8 mouse cellular contexts compared by ENCODE assay signal in the genomic region with DNA sequence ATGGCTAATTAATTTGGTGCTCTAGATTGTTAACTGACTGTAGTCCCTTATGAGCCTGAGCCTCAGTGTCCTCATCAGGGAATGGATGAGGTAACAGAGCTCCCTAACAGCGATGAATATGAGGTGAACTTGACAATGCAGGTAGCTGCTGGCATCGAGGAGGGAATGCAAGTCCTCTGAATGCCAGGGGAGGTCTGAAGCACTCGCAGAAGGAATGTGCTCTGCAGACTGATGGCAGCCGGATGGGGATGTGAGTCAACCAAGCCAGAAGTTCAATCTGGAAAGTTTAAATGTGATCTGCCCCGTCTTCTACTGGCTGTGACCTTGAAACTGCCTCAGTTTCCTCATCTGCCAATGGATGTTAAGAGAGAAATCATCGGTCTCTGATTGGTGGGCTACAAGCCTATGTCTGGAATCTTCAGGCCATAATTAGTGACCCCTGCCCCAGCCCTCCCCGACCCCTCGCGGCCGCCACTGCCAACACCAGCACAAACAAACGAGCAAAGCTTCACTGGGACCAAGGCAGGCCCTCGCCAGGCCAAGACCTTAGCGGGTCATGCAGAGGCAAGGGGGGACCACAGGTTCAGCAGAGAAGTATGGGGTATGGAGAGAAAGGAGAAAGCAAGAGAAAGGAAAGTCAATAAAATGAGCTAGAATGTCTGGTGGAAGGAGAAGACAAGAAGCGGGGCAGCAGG. TPM values are rescaled to one million over a fixed set of nuclear protein-coding genes. Genes with fewer than 3 reads are reported as not detected.
DNase-seq lines count a peak whose midpoint lies in the region; ATAC-seq lines count a peak whose summit lies in the region.

No protein-coding gene starts in this region.

- H3K36me3 ChIP-seq in embryonic facial prominence, embryonic 14.5 days (ENCODE audit: control insufficient read depth, insufficient read depth, low read length) = peaks cover 21% of the 10 kb centered on the region; the same call in 1 of the 2 replicates
- no peaks in the 10 kb centered on the region for H3K36me3 ChIP-seq in intestine, embryonic 16.5 days (ENCODE audit: control insufficient read depth, insufficient read depth, low read length)
- peaks cover 24% of the 10 kb centered on the region for H3K36me3 ChIP-seq in midbrain, embryonic 10.5 days

- H3K9me3 ChIP-seq in embryonic facial prominence, embryonic 14.5 days (ENCODE audit: control insufficient read depth, low read length) = no peaks in the 10 kb centered on the region
- no peaks in the 10 kb centered on the region for H3K9me3 ChIP-seq in intestine, embryonic 16.5 days (ENCODE audit: control insufficient read depth, low read length)
- no peaks in the 10 kb centered on the region for H3K9me3 ChIP-seq in midbrain, embryonic 10.5 days (replicated peaks)

- peak; percentile 54 for DNase-seq in retina, embryonic 14.5 days (ENCODE audit: low spot score)
- DNase-seq in retina, postnatal 1 day = no peak
- peak; percentile 45 for DNase-seq in embryonic facial prominence, embryonic 14.5 days (ENCODE audit: low spot score)
- peak; percentile 54 for DNase-seq in midbrain, embryonic 10.5 days (ENCODE audit: low spot score)
- DNase-seq in T-cell, adult 2 months (ENCODE audit: low spot score) = no peak
- no peak for DNase-seq in left cerebral cortex, postnatal 25 days (ENCODE audit: low spot score in 2 of 2)
- no peak for DNase-seq in frontal cortex, postnatal 36 days (ENCODE audit: low spot score in 2 of 2)

- H3K27me3 ChIP-seq in embryonic facial prominence, embryonic 14.5 days (replicated peaks; ENCODE audit: control insufficient read depth, insufficient read depth, low read length) = no peaks in the 10 kb centered on the region
- no peaks in the 10 kb centered on the region for H3K27me3 ChIP-seq in intestine, embryonic 16.5 days (replicated peaks; ENCODE audit: control insufficient read depth, insufficient read depth, low read length)
- 0 out of 2 replicates have a peak, but pooled peaks cover 5% of the 10 kb centered on the region for H3K27me3 ChIP-seq in midbrain, embryonic 10.5 days (ENCODE audit: low read depth, poor library complexity, severe bottlenecking)

- peaks cover 18% of the 10 kb centered on the region for H3K4me1 ChIP-seq in embryonic facial prominence, embryonic 14.5 days (ENCODE audit: control insufficient read depth, insufficient read depth, low read length)
- H3K4me1 ChIP-seq in intestine, embryonic 16.5 days (ENCODE audit: control insufficient read depth, insufficient read depth, low read length) = peaks cover 13% of the 10 kb centered on the region
- H3K4me1 ChIP-seq in midbrain, embryonic 10.5 days = peaks cover 35% of the 10 kb centered on the region

- peak overlapping the region; percentile 90 for H3K4me2 ChIP-seq in embryonic facial prominence, embryonic 14.5 days (ENCODE audit: low read depth, low read length)
- peak overlapping the region; percentile 94 for H3K4me2 ChIP-seq in intestine, embryonic 16.5 days (ENCODE audit: low read depth, low read length)

- H3K27ac ChIP-seq in embryonic facial prominence, embryonic 14.5 days (replicated peaks; ENCODE audit: low read depth, low read length) = peak overlapping the region; percentile 84
- H3K27ac ChIP-seq in intestine, embryonic 16.5 days (ENCODE audit: low read length) = peak overlapping the region; percentile 85
- H3K27ac ChIP-seq in midbrain, embryonic 10.5 days (replicated peaks) = peak overlapping the region; percentile 88

- peak overlapping the region; percentile 70 for H3K4me3 ChIP-seq in embryonic facial prominence, embryonic 14.5 days (ENCODE audit: low read depth, low read length)
- peak overlapping the region; percentile 71 for H3K4me3 ChIP-seq in intestine, embryonic 16.5 days (ENCODE audit: low read length)
- H3K4me3 ChIP-seq in midbrain, embryonic 10.5 days = peak overlapping the region; percentile 65

- intact Hi-C loops in left cerebral cortex, postnatal 25 days (cut with DNase I) = no loop called here

- WGBS in embryonic facial prominence, embryonic 14.5 days = 4% methylated on average over 14 of the region's 14 CpGs
- WGBS in intestine, embryonic 16.5 days = 7% methylated on average over 14 of the region's 14 CpGs
- 14% methylated on average over 14 of the region's 14 CpGs for WGBS in midbrain, embryonic 10.5 days

- ATAC-seq in embryonic facial prominence, embryonic 14.5 days (ENCODE audit: low read depth) = no peak
- ATAC-seq in intestine, embryonic 16.5 days = peak; percentile 3

- H3K9ac ChIP-seq in embryonic facial prominence, embryonic 14.5 days (ENCODE audit: low read depth, low read length) = peak overlapping the region; percentile 78
- peak overlapping the region; percentile 78 for H3K9ac ChIP-seq in intestine, embryonic 16.5 days (ENCODE audit: low read depth, low read length)

RNA-seq across cellular contexts. Expression of a gene that starts 0.8 kb away (rescaled TPM):
- polyA plus RNA-seq in embryonic facial prominence, embryonic 14.5 days (2014; fragmentation: Nextera tagmentation; extraction: Ambion mirVana) = 62.1 and 64.8 TPM in 2 replicates
- polyA plus RNA-seq in intestine, embryonic 16.5 days (2015; fragmentation: Nextera tagmentation; extraction: Ambion mirVana) = 30.2 and 32.3 TPM in 2 replicates
- 20.5 and 26.3 TPM in 2 replicates for polyA plus RNA-seq in midbrain, embryonic 10.5 days (2016; fragmentation: Nextera tagmentation; extraction: Ambion mirVana)
- 10 to 100 TPM; 25.1 to 29.4 TPM for total RNA-seq in left cerebral cortex, postnatal 25 days (2021)

RNA-seq across cellular contexts. Expression of a gene that starts 12.7 kb away (rescaled TPM):
- polyA plus RNA-seq in embryonic facial prominence, embryonic 14.5 days (2014; fragmentation: Nextera tagmentation; extraction: Ambion mirVana) = 10.2 and 10.6 TPM in 2 replicates
- polyA plus RNA-seq in intestine, embryonic 16.5 days (2015; fragmentation: Nextera tagmentation; extraction: Ambion mirVana) = 4.2 and 6.1 TPM in 2 replicates
- 3.6 and 5.6 TPM in 2 replicates for polyA plus RNA-seq in midbrain, embryonic 10.5 days (2016; fragmentation: Nextera tagmentation; extraction: Ambion mirVana)
- 1 to 10 TPM; 3.0 to 5.3 TPM for total RNA-seq in left cerebral cortex, postnatal 25 days (2021)

RNA-seq across cellular contexts. Expression of a gene that starts 15.6 kb away (rescaled TPM):
- polyA plus RNA-seq in embryonic facial prominence, embryonic 14.5 days (2014; fragmentation: Nextera tagmentation; extraction: Ambion mirVana) = 309 and 320 TPM in 2 replicates
- 238 and 252 TPM in 2 replicates for polyA plus RNA-seq in intestine, embryonic 16.5 days (2015; fragmentation: Nextera tagmentation; extraction: Ambion mirVana)
- polyA plus RNA-seq in midbrain, embryonic 10.5 days (2016; fragmentation: Nextera tagmentation; extraction: Ambion mirVana) = 363 TPM in 2 replicates
- 100 to 1,000 TPM; 184 to 218 TPM for total RNA-seq in left cerebral cortex, postnatal 25 days (2021)

RNA-seq across cellular contexts. Expression of a gene that starts 34.0 kb away (rescaled TPM):
- polyA plus RNA-seq in embryonic facial prominence, embryonic 14.5 days (2014; fragmentation: Nextera tagmentation; extraction: Ambion mirVana) = 35.4 and 40.5 TPM in 2 replicates
- polyA plus RNA-seq in intestine, embryonic 16.5 days (2015; fragmentation: Nextera tagmentation; extraction: Ambion mirVana) = 0.72 and 0.94 TPM in 2 replicates
- 1.7 and 2.0 TPM in 2 replicates for polyA plus RNA-seq in midbrain, embryonic 10.5 days (2016; fragmentation: Nextera tagmentation; extraction: Ambion mirVana)
- under 1 TPM; 0.41 to 0.53 TPM for total RNA-seq in left cerebral cortex, postnatal 25 days (2021)

RNA-seq across cellular contexts. Expression of a gene that starts 48.5 kb away (rescaled TPM):
- polyA plus RNA-seq in embryonic facial prominence, embryonic 14.5 days (2014; fragmentation: Nextera tagmentation; extraction: Ambion mirVana) = 0.30 and 0.79 TPM in 2 replicates
- 0.06 TPM in 1 of 2 replicates, not detected in the other for polyA plus RNA-seq in intestine, embryonic 16.5 days (2015; fragmentation: Nextera tagmentation; extraction: Ambion mirVana)
- 0.02 TPM in 1 of 2 replicates, not detected in the other for polyA plus RNA-seq in midbrain, embryonic 10.5 days (2016; fragmentation: Nextera tagmentation; extraction: Ambion mirVana)
- total RNA-seq in left cerebral cortex, postnatal 25 days (2021) = 1 to 10 TPM in 1 of 2 experiments, under 1 TPM in 1; 0.96 to 1.4 TPM

Comparison
In these comparisons a context has a peak if more than half of its experiments do, and no peak if none do; other contexts are left out.
1. DNase-seq: peak in retina, embryonic 14.5 days (single experiment), embryonic facial prominence, embryonic 14.5 days (single experiment) and midbrain, embryonic 10.5 days (single experiment); none in retina, postnatal 1 day (single experiment), T-cell, adult 2 months (single experiment), left cerebral cortex, postnatal 25 days (0 of 2) and frontal cortex, postnatal 36 days (0 of 2).
2. Peak in every context shown above with its lines, with median percentiles within 50 percentile points of each other: H3K27ac ChIP-seq and H3K4me3 ChIP-seq.